Mouse (Mus musculus): Measurements from ENCODE around the gene Recql. TPM values are rescaled to one million over a fixed set of nuclear protein-coding genes. Genes with fewer than 3 reads are reported as not detected.

Gene Recql
- polyA plus RNA-seq, 1 experiment from 2014 or later = 41.4 TPM

DNA sequence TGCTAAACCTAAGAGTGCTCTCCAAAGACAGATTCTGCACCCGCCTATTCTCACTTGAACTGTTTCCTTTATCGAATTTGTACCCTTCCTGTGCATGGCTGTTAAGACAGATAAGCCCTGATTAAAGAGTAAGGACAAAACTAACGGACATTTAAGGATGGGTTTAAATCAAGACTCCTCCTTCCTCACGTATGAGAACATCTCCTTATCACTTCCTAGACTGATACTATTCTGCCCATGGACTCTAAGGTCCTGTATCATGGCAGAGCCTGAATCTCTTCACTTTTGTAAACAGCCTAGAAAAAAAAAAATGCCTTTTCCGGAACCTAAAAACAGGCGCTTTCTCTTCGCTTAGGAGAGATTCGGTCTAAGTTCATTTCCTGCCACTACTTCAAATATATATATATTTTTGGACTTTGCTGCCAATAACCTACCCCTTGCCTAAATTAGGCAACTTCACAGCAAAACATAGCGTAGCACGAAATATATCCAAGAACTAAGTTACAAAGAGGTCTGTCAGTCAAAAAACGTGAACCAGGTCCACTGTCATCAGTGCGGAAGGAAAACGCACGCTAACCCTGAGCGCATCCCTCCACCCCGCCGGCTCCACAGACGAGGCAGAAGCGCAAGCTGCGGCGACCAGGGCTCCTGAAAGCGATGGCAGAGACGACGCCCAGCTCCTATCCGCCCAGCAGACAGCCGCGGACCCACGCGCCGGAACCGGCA lies 439 bp downstream of the Recql start:
- Histone ChIP-seq H3K4me1 (peaks cover 21% of the 10 kb centered on the region), H3K4me3 (peak overlapping the region; percentile 99), H3K36me3 (0 out of 2 replicates have a peak, but pooled peaks cover 4% of the 10 kb centered on the region), H3K27ac (replicated peaks) (peak overlapping the region; percentile 91), H3K27me3 (ENCODE audit: low read depth, poor library complexity, severe bottlenecking) (no peaks in the 10 kb centered on the region), H3K9me3 (replicated peaks) (no peaks in the 10 kb centered on the region)
- DNase-seq (ENCODE audit: low spot score) = no peak
- 6% methylated on average over 31 of the region's 31 CpGs for WGBS

DNA sequence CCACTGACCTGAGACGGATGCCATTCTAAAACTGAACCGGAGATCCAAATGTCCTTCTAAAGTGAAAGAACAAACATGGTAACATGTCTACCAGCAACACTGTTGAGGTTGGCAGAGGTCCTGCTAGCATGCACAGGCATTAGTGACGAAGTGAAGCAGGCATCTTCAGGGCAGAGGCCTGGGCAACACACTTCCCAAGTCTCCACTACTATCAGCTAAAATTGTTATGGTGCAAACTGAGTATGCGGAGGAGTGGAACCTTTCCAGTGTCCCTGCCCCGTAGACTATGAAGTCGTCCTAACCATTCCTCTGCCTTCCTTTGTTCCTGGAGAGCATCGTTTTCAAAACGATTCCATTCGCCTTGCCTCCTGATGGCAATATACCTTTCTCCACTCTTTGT lies 2.4 kb downstream of the Recql start:
- no peaks in the 10 kb centered on the region for H3K36me3 ChIP-seq
- no peaks in the 10 kb centered on the region for H3K27me3 ChIP-seq (ENCODE audit: low read depth, poor library complexity, severe bottlenecking)
- H3K9me3 ChIP-seq (replicated peaks) = no peaks in the 10 kb centered on the region
- DNase-seq (ENCODE audit: low spot score) = no peak
- H3K4me1 ChIP-seq = peaks cover 21% of the 10 kb centered on the region
- no peak overlapping the region for H3K4me3 ChIP-seq
- no peak overlapping the region for H3K27ac ChIP-seq (replicated peaks)
- 95% methylated on average over 9 of the region's 9 CpGs for WGBS

DNA sequence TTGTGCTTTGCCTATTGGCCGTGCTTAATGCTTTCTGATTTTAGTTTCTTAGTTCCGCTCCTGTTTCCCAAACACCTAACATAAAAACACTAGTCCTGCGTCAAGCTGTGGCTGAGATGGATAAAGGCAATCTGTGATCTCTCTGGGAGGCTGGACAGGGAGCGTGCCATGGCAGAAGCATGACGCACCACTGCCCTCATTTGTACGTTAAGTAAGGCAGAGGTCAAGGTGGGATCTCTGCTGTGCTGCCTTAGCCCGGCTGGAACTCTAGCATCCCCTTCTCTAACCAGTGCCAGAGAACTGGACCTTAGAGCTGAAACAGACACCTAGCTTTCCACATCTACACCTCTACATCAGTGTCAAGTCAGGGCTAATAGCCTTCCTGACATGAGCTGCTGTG lies 5.3 kb downstream of the Recql start:
- H3K27ac ChIP-seq (replicated peaks) = no peak overlapping the region
- DNase-seq (ENCODE audit: low spot score) = no peak

DNA sequence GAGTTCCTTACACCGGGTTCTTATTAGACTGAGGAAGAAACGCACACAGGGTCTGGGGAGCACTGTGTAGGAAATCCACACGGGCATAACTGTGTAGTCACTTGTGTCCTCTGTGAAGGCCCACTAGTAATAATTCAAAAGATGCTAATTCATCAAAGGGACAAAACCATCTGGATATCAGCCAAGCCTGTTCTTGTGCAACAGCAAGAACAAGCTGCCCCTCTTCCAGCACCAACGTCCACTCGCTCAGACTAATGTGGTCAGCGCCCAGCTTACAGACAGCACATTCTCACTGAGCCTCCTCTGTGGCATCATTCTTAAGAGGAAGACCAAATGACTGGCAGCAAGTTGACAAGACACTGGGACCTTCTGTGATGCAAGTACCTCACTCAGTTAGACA lies 6.9 kb downstream of the Recql start:
- no peak for DNase-seq (ENCODE audit: low spot score)
- H3K36me3 ChIP-seq = peaks cover 20% of the 10 kb centered on the region
- H3K27ac ChIP-seq (replicated peaks) = no peak overlapping the region
- H3K9me3 ChIP-seq (replicated peaks) = no peaks in the 10 kb centered on the region
- no peaks in the 10 kb centered on the region for H3K27me3 ChIP-seq (ENCODE audit: low read depth, poor library complexity, severe bottlenecking)
- 93% methylated on average over 6 of the region's 6 CpGs for WGBS
- no peaks in the 10 kb centered on the region for H3K4me1 ChIP-seq
- H3K4me3 ChIP-seq = no peak overlapping the region

More for the DNA sequence above, 5.3 kb downstream of the Recql start:
- WGBS = 90% methylated on average over 7 of the region's 7 CpGs
- Histone ChIP-seq H3K36me3 (peaks cover 3% of the 10 kb centered on the region), H3K27me3 (ENCODE audit: low read depth, poor library complexity, severe bottlenecking) (no peaks in the 10 kb centered on the region), H3K9me3 (replicated peaks) (no peaks in the 10 kb centered on the region), H3K4me1 (peaks cover 7% of the 10 kb centered on the region), H3K4me3 (no peak overlapping the region)

DNA sequence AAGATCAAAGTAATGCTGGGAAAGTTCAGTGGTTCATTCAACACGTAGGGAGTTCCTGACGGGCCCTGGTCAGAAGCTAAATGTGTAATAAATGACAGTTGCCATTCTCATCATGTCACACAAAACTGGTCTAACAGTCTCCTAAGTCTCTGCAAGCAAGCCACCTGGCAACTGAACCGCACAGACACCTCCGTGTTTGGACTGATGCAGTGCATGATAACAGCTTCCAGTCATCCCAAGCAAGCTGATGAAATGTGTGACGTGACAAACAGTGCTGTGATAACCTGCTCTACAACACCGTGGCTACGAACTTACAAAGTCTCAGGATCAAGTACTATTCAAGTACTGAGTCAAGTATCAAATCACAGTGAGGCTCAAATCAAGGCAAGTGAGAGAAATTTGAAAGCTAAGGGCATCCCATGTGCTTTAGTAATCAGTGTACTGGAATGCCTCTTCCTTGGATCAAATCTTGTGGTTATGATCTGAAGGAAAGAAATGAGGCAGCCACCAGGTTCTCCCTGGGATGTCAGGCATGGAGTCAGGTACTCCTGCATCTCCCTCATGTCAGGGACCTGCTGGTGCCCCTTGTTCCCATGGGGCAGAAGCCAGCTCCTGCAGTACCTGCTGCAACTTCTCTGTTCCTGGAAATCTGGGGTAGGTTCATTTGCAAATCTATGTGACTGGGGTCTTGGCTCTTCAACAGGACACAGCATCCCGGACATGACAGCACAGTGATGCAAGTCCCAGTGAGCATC lies 8.1 kb downstream of the Recql start:
- Histone ChIP-seq H3K4me1 (no peaks in the 10 kb centered on the region), H3K9me3 (replicated peaks) (no peaks in the 10 kb centered on the region), H3K36me3 (peaks cover 32% of the 10 kb centered on the region), H3K27ac (replicated peaks) (no peak overlapping the region), H3K27me3 (ENCODE audit: low read depth, poor library complexity, severe bottlenecking) (no peaks in the 10 kb centered on the region), H3K4me3 (no peak overlapping the region)
- WGBS = 94% methylated on average over 8 of the region's 8 CpGs
- no peak for DNase-seq (ENCODE audit: low spot score)

DNA sequence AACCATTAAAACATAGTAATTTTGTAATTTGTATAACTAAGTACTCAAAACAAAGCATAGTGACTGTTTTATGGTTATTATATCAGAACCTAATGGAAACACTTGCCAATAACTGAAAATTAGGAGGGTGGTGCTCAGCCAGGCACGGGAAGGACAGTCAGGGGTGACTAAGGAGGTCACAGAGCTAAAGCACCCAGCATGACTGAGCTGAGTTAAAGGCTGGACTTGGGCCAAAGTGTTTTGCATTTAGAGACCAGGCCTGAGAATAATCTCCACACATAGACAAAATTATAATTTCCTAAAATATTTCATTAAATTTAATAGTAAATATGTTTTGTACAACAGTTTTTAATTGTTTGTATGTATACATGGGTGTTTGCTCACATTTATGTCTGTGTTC lies 9.8 kb downstream of the Recql start:
- no peak overlapping the region for H3K4me3 ChIP-seq
- no peak overlapping the region for H3K27ac ChIP-seq (replicated peaks)
- no peaks in the 10 kb centered on the region for H3K4me1 ChIP-seq
- H3K36me3 ChIP-seq = peaks cover 47% of the 10 kb centered on the region
- DNase-seq (ENCODE audit: low spot score) = no peak
- no peaks in the 10 kb centered on the region for H3K9me3 ChIP-seq (replicated peaks)
- H3K27me3 ChIP-seq (ENCODE audit: low read depth, poor library complexity, severe bottlenecking) = no peaks in the 10 kb centered on the region
- 64% methylated on average over 1 of the region's 1 CpGs for WGBS

DNA sequence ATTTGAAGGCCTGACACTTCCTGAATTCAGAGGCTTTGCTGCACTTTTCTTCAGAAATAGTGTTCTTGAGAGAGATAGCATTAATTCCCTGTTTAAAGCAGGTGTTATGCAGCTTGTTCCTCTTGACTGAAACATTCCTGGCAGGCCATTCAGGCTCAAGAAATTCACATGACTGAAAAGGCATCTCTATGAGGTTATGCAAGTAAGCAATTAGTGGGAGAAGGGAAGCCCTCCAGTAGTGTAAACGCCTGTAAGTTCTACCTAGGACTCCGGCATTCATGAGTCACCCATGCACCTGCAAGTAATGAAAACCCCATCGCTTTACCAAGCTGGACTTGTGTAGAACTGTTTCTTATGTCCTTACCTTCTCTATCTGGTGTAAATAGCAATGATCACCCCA lies 17.3 kb downstream of the Recql start:
- Histone ChIP-seq H3K27ac (replicated peaks) (no peak overlapping the region), H3K4me1 (no peaks in the 10 kb centered on the region), H3K27me3 (ENCODE audit: low read depth, poor library complexity, severe bottlenecking) (no peaks in the 10 kb centered on the region), H3K9me3 (replicated peaks) (no peaks in the 10 kb centered on the region), H3K36me3 (peaks cover 94% of the 10 kb centered on the region), H3K4me3 (no peak overlapping the region)
- no peak for DNase-seq (ENCODE audit: low spot score)
- 90% methylated on average over 3 of the region's 3 CpGs for WGBS

DNA sequence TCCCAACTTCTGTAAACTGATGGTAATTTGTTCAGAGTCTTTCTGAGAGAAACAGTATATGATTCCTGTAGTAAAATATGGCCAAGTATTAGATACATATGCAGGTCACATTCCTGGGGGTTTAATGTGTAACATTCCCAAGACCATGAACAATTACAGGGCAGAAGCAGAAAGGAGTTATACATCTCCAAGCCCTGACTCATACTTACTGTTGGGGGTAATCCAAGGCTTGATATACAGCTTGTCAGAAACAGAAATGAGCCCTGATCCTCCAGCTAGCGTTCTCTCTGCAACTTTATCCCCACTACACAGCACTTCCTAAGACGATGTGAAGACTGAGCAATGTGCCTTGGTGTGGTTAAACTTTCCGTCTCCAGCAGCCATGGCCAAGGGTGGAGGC lies 19.3 kb downstream of the Recql start:
- no peaks in the 10 kb centered on the region for H3K9me3 ChIP-seq (replicated peaks)
- peaks cover 94% of the 10 kb centered on the region for H3K36me3 ChIP-seq
- 92% methylated on average over 3 of the region's 3 CpGs for WGBS
- no peaks in the 10 kb centered on the region for H3K27me3 ChIP-seq (ENCODE audit: low read depth, poor library complexity, severe bottlenecking)
- H3K27ac ChIP-seq (replicated peaks) = no peak overlapping the region
- no peak for DNase-seq (ENCODE audit: low spot score)
- no peak overlapping the region for H3K4me3 ChIP-seq
- no peaks in the 10 kb centered on the region for H3K4me1 ChIP-seq

DNA sequence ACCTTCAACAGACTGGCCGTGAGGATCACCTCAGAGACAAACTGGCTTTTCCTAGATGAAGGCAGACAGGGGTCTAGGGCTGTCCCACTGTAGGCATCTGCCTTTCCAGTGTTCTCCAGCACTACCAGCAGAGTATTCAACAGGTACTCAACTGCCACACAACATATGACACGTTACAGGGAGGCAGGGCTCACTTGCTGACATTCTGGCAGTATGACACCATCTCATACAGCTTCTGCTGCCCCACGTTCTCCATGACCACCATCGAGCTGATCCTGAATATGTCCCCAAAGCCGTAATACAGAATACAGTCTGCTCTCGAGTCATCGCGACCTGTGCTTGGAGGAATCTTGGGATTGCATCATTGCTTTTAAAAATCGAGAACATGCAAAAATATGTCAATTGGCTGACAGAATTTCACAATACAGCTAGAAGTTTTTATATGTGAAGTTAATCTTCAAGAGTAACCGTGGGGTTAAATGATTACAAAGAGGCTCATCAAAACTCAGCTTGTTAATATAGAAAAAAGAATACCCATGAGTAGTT lies 20.3 kb downstream of the Recql start:
- H3K27ac ChIP-seq (replicated peaks) = no peak overlapping the region
- no peaks in the 10 kb centered on the region for H3K27me3 ChIP-seq (ENCODE audit: low read depth, poor library complexity, severe bottlenecking)
- DNase-seq (ENCODE audit: low spot score) = no peak
- peaks cover 94% of the 10 kb centered on the region for H3K36me3 ChIP-seq
- no peak overlapping the region for H3K4me3 ChIP-seq
- H3K9me3 ChIP-seq (replicated peaks) = no peaks in the 10 kb centered on the region
- no peaks in the 10 kb centered on the region for H3K4me1 ChIP-seq
- WGBS = 94% methylated on average over 10 of the region's 10 CpGs

DNA sequence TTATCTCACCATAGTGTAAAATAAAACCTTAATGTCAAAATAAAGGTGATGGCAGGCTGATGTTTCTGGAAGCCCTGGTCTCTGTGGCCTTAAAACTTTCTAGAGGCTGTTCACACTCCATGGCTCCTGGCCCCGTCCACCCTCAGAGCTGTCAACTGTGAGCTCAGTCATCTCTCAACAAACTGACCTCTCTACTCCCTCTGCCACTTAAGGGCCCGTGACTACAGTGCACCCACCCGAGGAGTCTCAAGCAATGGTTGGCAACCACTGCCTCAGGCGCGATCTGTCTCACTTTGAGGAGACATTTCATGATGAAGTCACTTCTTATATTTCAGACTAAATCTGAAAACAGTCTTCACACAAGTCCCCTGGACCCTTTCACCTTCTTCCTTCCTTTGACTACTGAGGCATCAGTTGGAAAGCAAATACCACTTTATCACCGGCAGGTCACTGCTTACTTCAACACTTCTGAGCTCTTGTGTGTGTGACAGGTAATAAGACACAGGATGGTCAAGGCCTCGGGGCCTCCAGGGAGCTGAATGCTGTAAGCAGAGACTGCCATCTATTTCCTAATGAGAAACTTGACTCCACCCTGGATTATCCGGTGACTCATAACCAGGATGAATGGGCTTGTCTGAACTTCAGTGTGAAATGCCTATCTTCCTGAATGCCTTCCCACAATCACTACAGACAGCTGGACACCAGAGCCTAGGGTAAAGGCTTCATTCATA lies 21.0 kb downstream of the Recql start:
- 92% methylated on average over 8 of the region's 8 CpGs for WGBS
- H3K27ac ChIP-seq (replicated peaks) = no peak overlapping the region
- no peaks in the 10 kb centered on the region for H3K27me3 ChIP-seq (ENCODE audit: low read depth, poor library complexity, severe bottlenecking)
- peaks cover 97% of the 10 kb centered on the region for H3K36me3 ChIP-seq
- DNase-seq (ENCODE audit: low spot score) = no peak
- no peak overlapping the region for H3K4me3 ChIP-seq
- H3K4me1 ChIP-seq = no peaks in the 10 kb centered on the region
- H3K9me3 ChIP-seq (replicated peaks) = no peaks in the 10 kb centered on the region

DNA sequence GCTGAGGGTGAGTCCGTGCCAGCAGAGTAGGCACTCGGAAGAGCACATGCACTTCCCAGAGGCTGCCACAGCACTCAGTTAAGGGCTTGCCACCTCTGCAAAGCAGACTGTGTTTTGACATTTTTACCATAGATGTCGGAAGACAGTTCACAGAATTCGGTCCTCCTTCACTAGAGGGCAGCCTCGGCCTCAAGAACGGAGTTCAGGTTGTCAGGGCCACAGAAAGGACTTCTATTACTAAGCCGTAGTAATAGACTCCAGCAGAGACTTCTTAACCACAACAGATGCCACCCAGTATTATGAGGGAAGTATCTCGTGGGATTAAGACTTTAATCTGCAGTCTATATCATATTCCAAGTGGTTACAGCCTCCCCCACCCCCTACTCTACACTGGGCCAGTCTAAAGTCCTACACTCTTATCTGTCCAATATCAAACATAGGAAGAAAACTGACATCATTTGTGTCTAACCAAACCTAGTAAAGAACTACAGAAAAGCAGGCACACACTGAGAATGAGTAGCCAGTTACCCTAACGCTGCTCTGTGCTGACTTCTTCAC lies 23.8 kb downstream of the Recql start:
- H3K4me3 ChIP-seq = no peak overlapping the region
- no peaks in the 10 kb centered on the region for H3K27me3 ChIP-seq (ENCODE audit: low read depth, poor library complexity, severe bottlenecking)
- H3K36me3 ChIP-seq = peaks cover 97% of the 10 kb centered on the region
- H3K27ac ChIP-seq (replicated peaks) = no peak overlapping the region
- no peak for DNase-seq (ENCODE audit: low spot score)
- WGBS = 81% methylated on average over 9 of the region's 9 CpGs
- no peaks in the 10 kb centered on the region for H3K4me1 ChIP-seq
- H3K9me3 ChIP-seq (replicated peaks) = no peaks in the 10 kb centered on the region

DNA sequence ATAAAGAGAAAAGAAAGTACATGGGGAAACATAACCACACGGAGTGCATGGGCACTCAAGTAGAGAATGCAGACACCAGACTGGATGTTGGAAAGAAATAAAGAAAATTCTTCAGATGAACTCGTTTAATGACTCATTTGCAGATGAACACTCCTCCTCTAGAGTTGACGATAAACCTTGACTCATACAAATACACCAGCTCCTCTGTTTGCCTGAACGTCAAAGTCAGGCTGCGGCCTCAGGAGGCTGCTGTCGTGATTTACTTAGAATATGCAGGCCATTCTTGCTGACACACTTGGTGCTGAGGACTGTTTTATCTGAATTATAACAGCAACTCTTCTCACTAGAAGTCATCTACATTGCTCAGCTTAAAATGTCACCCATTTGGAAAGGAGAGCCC lies 24.9 kb downstream of the Recql start:
- no peak overlapping the region for H3K27ac ChIP-seq (replicated peaks)
- 94% methylated on average over 6 of the region's 6 CpGs for WGBS

More for the DNA sequence above, 24.9 kb downstream of the Recql start:
- Histone ChIP-seq H3K4me1 (no peaks in the 10 kb centered on the region), H3K27me3 (ENCODE audit: low read depth, poor library complexity, severe bottlenecking) (no peaks in the 10 kb centered on the region), H3K36me3 (peaks cover 97% of the 10 kb centered on the region), H3K9me3 (replicated peaks) (no peaks in the 10 kb centered on the region), H3K4me3 (no peak overlapping the region)
- no peak for DNase-seq (ENCODE audit: low spot score)
